Mouse (Mus musculus) lung, adult 2 months (tissue): ENCODE data around the gene Rgs11. TPM values are rescaled to one million over a fixed set of nuclear protein-coding genes. Genes with fewer than 3 reads are reported as not detected.

Experiments
- DNase-seq: peaks from one replicate; pipeline ENCODE4 v3.0.0; 2022
- H3K4me1 ChIP-seq: fragments of 200-500 bp; 2 replicates; pipeline ENCODE4 v1.6.1; 2011; ENCODE audit warnings: low read length; ENCODE audit not compliant: control insufficient read depth, insufficient read depth
- H3K4me3 ChIP-seq: fragments of 200-500 bp; replicated peaks from 2 replicates; pipeline ENCODE3; 2011; ENCODE audit warnings: low read depth, mild to moderate bottlenecking, control low read depth, low read length; ENCODE audit errors: extremely low read depth
- CTCF ChIP-seq: fragments of 200-500 bp; IDR thresholded peaks from 2 replicates; pipeline ENCODE4 v1.5.1; 2011; ENCODE audit warnings: mild to moderate bottlenecking, low read length, control low read depth; ENCODE audit not compliant: insufficient read depth
- POLR2A ChIP-seq: fragments of 200-500 bp; IDR thresholded peaks from 2 replicates; pipeline ENCODE4 v1.6.1; 2011; ENCODE audit warnings: low read depth, mild to moderate bottlenecking, control low read depth, low read length, borderline replicate concordance; ENCODE audit errors: extremely low read depth
- WGBS: fragments of 180-500 bp; shearing (Covaris S2); methylation state at CpG from one replicate; pipeline ENCODE4 v1.1.7; 2018; 5-methylcytosine and 5-hydroxymethylcytosine counted together
- polyA plus RNA-seq: library from polyadenylated mRNA; depleted of rRNA; stranded (reverse); fragments of >200 nt; gene quantifications from 2 replicates; pipeline ENCODE4 v1.2.3, GENCODE M21; 2012

Rgs11 gene
- polyA plus RNA-seq, 1 experiment = 59.5 TPM

DNA sequence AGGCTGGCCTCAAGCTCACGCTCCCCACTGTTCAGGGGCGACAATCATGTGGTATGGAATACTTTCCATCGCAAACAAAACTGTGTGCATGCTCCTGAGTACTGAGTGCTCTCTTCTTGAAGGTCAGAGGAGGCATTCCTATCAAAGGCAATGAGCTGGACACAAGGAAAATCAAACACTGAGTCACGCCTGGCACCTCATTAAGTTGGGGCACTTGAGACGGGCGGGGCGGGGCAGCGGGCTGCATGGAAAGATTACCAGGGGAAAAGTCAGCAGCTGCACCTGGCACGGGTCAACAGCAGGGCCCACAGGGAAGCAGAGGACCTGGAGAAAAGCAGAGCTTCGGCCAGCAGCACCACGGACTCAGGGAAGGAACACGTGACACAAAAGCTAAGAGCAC is 22.4 kb downstream of the Rgs11 start:
- DNase-seq = peak; percentile 62
- TF ChIP-seq CTCF (no peak), POLR2A (no peak)
- WGBS = 60% methylated on average over 12 of the region's 12 CpGs
- H3K4me1 ChIP-seq = no peaks in the 10 kb centered on the region
- H3K4me3 ChIP-seq = no peak overlapping the region

DNA sequence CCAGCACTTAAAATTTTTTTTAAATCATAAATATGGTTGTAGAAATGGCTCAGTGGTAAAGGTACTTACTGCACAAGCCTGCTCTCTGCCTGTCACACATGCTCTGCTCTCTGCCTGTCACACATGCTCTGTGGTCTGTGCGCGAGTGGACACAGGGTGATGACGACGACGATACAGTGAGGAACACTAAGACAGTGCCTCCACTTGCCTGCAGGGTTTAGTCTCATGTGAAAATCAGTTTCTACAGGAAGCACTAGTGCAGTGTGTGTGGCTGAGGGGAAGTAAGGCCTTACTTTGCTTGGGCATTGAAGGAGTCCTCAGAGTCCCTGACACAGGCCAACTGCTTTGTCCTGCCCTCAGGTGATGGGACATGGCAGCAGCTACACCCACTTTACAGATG is 27.0 kb downstream of the Rgs11 start:
- DNase-seq = no peak
- no peak for TF ChIP-seq POLR2A
- no peak for TF ChIP-seq CTCF
- Histone ChIP-seq H3K4me1 (no peaks in the 10 kb centered on the region), H3K4me3 (no peak overlapping the region)
- 86% methylated on average over 5 of the region's 5 CpGs for WGBS

DNA sequence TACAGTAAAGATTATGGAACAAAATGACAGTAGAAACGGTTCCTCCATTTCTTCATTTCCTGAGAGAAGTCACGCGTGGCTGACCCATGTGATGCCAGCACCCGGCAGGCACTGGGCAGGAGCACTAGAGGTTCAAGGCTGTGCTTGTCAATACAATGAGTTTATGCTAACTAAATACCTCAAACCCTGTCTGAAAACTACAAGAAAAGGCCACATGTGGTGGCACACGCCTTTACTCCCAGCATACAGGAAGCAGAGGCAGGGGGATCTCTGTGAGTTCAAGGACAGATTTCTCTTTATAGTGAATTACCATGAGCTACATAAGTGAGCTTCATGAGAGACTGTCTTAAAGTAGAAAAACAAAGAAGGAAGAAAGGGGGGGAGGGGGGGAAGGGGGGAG is 28.4 kb downstream of the Rgs11 start:
- WGBS = 75% methylated on average over 5 of the region's 5 CpGs
- TF ChIP-seq CTCF (no peak), POLR2A (no peak)
- DNase-seq = no peak
- no peak overlapping the region for H3K4me3 ChIP-seq
- H3K4me1 ChIP-seq = no peaks in the 10 kb centered on the region

DNA sequence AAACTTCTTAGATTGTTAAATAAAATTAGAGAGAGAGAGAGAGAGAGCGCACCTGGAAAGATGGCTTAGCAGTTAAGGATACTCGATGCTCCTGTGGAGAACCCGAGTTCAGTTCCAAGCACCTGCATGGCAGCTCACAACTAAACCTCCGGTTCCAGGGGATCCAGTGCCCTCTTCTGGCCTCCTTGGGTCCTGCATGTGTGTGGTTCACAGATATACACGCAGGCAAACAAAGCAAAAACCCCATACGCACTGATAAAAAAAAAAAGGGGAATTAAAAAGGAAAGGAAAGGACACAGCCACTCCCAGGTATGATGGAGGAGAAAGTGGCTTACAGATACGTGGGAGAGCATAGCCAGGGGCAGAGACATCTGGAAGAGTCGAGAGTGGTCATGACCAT is 30.1 kb downstream of the Rgs11 start:
- DNase-seq = no peak
- TF ChIP-seq CTCF = peak; percentile 38; the same call in 1 of the 2 replicates
- TF ChIP-seq POLR2A = no peak
- WGBS = 76% methylated on average over 8 of the region's 8 CpGs
- Histone ChIP-seq H3K4me3 (no peak overlapping the region), H3K4me1 (no peaks in the 10 kb centered on the region)

DNA sequence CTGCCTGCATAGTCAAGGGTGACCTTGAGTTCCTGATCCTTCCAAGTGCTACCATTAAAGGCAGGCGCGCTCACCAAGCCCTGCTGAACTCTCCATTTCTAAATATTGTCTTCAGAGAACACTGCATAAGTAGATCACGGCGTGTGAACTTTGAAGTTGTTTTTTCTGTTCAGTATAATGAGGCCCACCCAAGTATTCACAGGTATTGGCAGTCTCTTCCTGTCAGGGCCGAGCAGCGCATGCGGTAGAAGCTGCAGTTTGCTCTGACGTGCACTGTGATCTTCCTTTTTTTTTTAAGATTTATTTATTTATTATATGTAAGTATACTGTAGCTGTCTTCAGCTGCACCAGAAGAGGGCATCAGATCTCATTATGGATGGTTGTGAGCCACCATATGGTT is 31.6 kb downstream of the Rgs11 start:
- no peak for DNase-seq
- H3K4me3 ChIP-seq = no peak overlapping the region
- H3K4me1 ChIP-seq = no peaks in the 10 kb centered on the region
- TF ChIP-seq CTCF (no peak), POLR2A (no peak)
- WGBS = 77% methylated on average over 8 of the region's 8 CpGs

DNA sequence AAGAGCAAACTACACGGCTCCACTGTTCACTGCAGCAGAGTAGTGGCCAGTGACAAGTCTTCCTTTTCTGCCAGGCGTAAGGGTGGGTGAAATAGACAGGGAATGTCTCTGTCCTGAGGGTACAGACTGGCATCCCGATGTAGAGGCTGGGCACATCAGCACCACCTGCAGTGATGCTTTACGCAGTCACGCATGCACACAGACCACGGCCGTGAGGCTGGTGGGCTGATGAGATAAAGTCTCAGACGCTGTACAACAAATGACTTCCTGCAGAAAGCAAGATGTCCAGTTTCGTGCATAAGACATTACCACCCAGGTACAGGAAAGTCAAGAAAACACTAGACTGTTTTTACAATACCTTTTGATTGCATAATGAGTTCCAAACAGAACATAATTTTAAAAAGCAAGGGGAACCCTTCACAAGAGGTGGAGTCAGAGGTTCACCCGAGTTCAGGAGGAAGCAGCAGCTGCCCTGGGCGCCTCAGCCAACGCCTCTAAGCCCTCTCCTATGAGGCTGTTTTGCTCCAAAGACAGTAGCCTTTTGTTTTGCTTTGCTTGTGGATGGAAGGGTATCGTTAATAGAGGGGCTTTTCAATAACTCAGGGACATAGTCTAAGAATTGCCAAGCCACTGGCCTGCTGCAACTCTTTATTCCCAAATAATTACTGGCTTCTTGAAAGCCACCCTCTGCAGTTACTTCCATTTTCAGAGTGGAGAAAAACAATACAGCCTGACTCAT is 32.5 kb downstream of the Rgs11 start:
- Histone ChIP-seq H3K4me1 (no peaks in the 10 kb centered on the region), H3K4me3 (no peak overlapping the region)
- 50% methylated on average over 13 of the region's 13 CpGs for WGBS
- TF ChIP-seq POLR2A (no peak), CTCF (no peak)
- no peak for DNase-seq

DNA sequence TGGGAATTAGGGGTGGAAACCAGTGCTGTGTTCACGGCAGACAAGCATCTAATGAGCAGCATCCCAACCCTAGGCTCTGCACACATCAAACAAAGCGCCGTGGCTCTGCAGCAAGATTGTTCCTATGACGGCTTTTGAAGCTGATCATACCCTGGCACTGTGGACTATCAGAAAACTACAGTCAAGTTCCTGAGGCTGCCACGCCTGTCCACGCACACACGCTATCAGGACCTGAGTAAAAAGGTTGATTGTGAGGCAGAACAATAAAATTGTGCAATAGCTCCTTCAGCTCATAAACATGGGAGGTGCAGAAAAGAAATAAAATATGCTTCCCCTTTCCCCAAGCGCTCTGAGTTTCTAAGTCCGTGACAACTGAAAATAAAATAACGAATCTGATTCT is 34.9 kb downstream of the Rgs11 start:
- DNase-seq = no peak
- WGBS = 62% methylated on average over 10 of the region's 10 CpGs
- Histone ChIP-seq H3K4me3 (no peak overlapping the region), H3K4me1 (no peaks in the 10 kb centered on the region)
- TF ChIP-seq POLR2A = no peak
- TF ChIP-seq CTCF = no peak

DNA sequence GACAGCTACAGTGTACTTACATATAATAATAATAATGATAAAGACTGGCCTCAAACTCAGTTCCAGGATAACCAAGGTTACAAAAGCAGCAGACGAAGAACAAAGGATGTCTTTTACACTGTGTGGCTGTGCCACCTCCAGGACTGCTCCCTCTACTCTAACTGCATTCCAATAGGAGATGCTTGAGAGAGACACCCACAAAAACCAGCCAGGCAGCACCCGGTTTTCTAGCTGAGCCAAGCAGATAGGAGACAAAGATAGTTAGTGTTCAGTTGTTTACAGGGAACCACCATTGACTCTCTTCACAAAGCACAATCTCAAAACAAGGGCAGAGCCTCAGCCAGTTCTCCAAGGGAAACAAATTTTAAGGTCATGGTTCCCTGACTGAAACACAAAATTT is 36.8 kb downstream of the Rgs11 start:
- WGBS = 61% methylated on average over 2 of the region's 2 CpGs
- DNase-seq = no peak
- Histone ChIP-seq H3K4me3 (no peak overlapping the region), H3K4me1 (no peaks in the 10 kb centered on the region)
- TF ChIP-seq POLR2A (no peak), CTCF (no peak)

DNA sequence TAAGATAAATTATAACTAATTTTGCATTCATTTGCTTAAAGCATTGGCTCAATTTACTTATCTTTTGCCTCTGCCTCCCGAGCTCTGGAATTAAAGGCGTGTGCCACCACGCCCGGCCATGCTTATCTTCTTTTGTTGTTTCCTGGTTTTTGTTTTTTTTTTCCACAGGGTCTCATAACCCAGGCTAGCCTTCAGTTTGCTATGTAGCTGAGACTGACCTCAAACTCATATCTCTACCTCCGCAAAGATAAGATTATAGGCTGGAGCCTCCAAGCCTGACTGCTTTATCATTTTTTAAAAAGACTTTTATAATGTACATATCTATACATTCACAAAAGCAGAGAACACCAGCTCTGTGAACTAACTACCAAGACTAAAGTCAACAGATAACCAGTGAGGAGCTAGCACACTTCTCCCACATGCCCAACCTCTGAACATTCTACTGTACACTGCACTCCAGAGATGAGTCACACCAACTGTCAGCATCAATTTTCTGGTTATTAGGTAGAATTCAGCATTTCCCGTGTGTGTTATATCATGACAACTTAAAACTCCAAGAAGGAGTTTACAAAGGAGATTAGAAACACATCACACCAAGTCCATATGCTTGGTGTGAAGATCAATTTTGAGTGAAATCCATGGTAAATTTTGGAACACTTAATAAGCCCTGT is 37.5 kb downstream of the Rgs11 start:
- no peak for DNase-seq
- TF ChIP-seq CTCF = no peak
- no peak for TF ChIP-seq POLR2A
- H3K4me1 ChIP-seq = no peaks in the 10 kb centered on the region
- H3K4me3 ChIP-seq = no peak overlapping the region
- WGBS = 60% methylated on average over 6 of the region's 6 CpGs

DNA sequence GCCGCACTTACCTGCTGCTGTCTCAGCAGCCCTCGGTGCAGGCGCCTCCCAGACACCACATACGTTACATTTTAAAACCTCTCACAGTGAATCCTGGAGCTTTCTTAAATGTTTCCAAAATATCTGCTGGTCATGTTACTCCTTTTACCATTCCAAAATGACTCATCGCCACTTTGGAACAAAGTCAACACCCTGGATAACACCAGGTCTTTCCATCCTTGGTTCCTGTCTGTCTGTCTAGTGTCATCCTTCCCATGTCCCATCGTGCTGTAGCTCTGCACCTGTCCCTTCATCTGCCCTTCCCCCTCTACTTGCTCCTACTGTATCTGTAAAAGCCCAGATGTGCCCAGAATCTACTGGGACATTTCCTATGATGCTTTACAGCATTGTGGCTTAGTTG is 38.2 kb downstream of the Rgs11 start:
- no peaks in the 10 kb centered on the region for H3K4me1 ChIP-seq
- no peak for TF ChIP-seq CTCF
- TF ChIP-seq POLR2A = no peak
- WGBS = 71% methylated on average over 6 of the region's 6 CpGs
- H3K4me3 ChIP-seq = no peak overlapping the region
- DNase-seq = no peak
